Mouse (Mus musculus) hindbrain, embryonic 16.5 days (tissue): Measurements from ENCODE around the gene Wnt5b. TPM values are rescaled to one million over a fixed set of nuclear protein-coding genes. Genes with fewer than 3 reads are reported as not detected.

Source experiments
- ATAC-seq: fragments of 200-750 bp; cut with Nextera tagmentation; 2 replicates; pipeline ENCODE4 v1.8.0; 2017; ENCODE audit warnings: moderate TSS enrichment, moderate library complexity
- H3K27ac ChIP-seq: fragments of 300-500 bp; sonication (generic); 2 replicates; pipeline ENCODE4 v1.5.1; 2014; ENCODE audit warnings: low read depth, mild to moderate bottlenecking, control low read depth, low read length, moderate library complexity
- H3K27me3 ChIP-seq: fragments of 300-500 bp; sonication (generic); replicated peaks from 2 replicates; pipeline ENCODE4 v1.6.1; 2014; ENCODE audit warnings: low read length; ENCODE audit not compliant: control insufficient read depth, insufficient read depth
- H3K36me3 ChIP-seq: fragments of 300-500 bp; sonication (generic); 2 replicates; pipeline ENCODE4 v1.6.1; 2014; ENCODE audit warnings: mild to moderate bottlenecking, low read length, moderate library complexity, mixed read lengths; ENCODE audit not compliant: control insufficient read depth, insufficient read depth
- H3K4me1 ChIP-seq: fragments of 300-500 bp; sonication (generic); 2 replicates; pipeline ENCODE4 v1.6.1; 2014; ENCODE audit warnings: low read depth, low read length; ENCODE audit not compliant: control insufficient read depth, insufficient read depth
- H3K4me2 ChIP-seq: fragments of 300-500 bp; sonication (generic); 2 replicates; pipeline ENCODE4 v1.6.1; 2014; ENCODE audit warnings: mild to moderate bottlenecking, low read length, control low read depth, moderate library complexity
- H3K4me3 ChIP-seq: fragments of 300-500 bp; sonication (generic); 2 replicates; pipeline ENCODE4 v1.5.1; 2014; ENCODE audit warnings: mild to moderate bottlenecking, low read length, control low read depth, moderate library complexity
- H3K9ac ChIP-seq: fragments of 300-500 bp; sonication (generic); 2 replicates; pipeline ENCODE4 v1.6.1; 2014; ENCODE audit warnings: low read depth, mild to moderate bottlenecking, control low read depth, low read length, moderate library complexity
- H3K9me3 ChIP-seq: fragments of 300-500 bp; sonication (generic); 2 replicates; pipeline ENCODE4 v1.6.1; 2014; ENCODE audit warnings: mild to moderate bottlenecking, low read length, moderate library complexity; ENCODE audit not compliant: control insufficient read depth
- WGBS: fragments of 180-500 bp; shearing (Covaris S2); extraction: QIAGEN DNeasy Blood & Tissue Kit; methylation state at CpG from one replicate; pipeline ENCODE4 v1.1.7; 2014; 5-methylcytosine and 5-hydroxymethylcytosine counted together
- polyA plus RNA-seq: library from polyadenylated mRNA; unstranded; fragments of >200 nt; fragmentation: Nextera tagmentation; extraction: Ambion mirVana; gene quantifications from 2 replicates; pipeline ENCODE4 v1.2.1, GENCODE M21; 2015

Wnt5b gene
- polyA plus RNA-seq, 1 experiment from 2014 or later: 4.1 TPM

DNA sequence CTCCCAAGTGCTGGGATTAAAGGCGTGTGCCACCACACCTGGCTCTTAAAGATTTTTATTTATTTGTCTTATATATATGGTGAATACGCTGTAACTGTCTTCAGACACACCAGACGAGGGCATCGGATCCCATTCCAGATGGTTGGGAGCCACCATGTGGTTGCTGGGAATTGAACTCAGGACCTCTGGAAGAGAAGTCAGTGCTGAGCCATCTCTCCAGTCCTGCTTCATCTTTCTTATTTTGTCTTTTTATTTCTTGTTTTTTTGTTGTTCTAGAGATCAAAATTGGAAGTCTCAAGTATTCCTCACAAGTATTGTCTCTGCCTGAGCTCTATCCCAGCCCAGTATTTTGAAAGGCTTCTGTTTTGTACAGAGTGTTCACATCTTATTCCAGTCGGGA, 123.8 kb downstream of the Wnt5b start:
- Histone ChIP-seq H3K27ac (no peak overlapping the region), H3K4me3 (no peak overlapping the region), H3K9ac (no peak overlapping the region), H3K36me3 (no peaks in the 10 kb centered on the region), H3K4me2 (no peak overlapping the region), H3K27me3 (no peaks in the 10 kb centered on the region), H3K9me3 (no peaks in the 10 kb centered on the region), H3K4me1 (peaks cover 4% of the 10 kb centered on the region)
- ATAC-seq: no peak
- whole genome bisulfite sequencing: 92% methylated on average over 5 of the region's 5 CpGs

DNA sequence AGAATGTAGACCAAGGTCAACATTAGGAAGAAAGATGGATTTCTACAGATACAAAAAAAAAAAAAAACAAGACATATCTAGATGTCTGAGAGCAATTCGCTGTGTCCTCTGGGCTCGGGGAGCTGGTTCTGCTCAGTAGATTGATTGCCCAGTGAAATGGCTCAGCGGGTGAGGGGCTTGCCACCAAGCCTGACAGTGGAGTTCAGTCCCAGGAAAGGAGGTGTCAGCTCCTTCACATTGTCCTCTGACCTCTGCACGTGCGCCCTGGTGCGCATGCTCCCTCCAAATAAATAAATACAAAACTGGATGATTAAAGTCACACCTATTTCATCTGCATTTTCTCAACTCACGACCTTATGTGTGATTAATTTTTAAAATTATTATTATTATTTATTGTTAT, 124.7 kb downstream of the Wnt5b start:
- H3K27ac ChIP-seq: no peak overlapping the region
- peaks cover 4% of the 10 kb centered on the region for H3K4me1 ChIP-seq
- H3K27me3 ChIP-seq: no peaks in the 10 kb centered on the region
- H3K9ac ChIP-seq: no peak overlapping the region
- H3K4me3 ChIP-seq: no peak overlapping the region
- H3K4me2 ChIP-seq: no peak overlapping the region
- no peaks in the 10 kb centered on the region for H3K9me3 ChIP-seq
- H3K36me3 ChIP-seq: no peaks in the 10 kb centered on the region
- whole genome bisulfite sequencing: 24% methylated on average over 7 of the region's 7 CpGs
- no peak for ATAC-seq

DNA sequence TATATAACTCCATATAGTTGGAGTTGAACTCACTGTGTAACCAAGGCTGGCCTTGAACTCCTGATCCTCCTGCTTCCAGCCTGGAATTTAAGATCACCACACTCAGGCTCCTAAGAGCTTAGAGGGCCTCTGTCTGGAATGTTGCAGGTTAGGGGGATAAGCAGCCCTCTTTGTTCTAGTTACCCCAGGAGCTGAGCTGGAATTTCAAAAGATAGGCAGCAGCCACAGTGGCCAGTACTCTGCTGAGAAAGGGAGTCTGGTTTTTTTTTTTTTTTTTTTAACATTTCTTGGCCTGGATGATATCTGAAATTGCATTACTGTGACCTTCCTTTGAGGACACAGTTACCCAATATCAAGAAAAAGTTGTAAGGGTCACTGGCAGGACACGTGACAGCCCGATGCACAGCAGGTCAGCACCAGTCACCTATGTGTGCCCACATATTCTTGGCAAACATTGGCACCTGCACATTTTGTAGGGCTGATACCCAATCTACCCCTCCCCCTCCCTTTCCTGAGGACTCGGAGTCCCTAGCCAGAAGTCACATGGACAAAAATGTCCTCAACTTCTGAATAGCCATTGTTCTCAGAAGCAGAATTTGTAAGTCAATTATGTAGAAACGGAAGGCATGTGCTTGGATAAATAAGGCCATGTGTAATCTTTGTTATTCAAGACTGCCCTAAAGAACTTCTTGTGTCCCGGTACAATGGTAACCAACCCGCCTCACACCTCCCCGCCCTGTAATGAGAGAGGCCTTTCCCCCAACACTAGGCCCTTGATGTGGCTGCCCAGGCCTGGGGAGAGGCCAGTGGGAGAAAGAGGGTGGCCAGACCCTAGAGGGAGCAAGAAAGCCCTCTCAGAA, 125.5 kb downstream of the Wnt5b start:
- H3K9me3 ChIP-seq: no peaks in the 10 kb centered on the region
- peak; percentile 78 for ATAC-seq

DNA sequence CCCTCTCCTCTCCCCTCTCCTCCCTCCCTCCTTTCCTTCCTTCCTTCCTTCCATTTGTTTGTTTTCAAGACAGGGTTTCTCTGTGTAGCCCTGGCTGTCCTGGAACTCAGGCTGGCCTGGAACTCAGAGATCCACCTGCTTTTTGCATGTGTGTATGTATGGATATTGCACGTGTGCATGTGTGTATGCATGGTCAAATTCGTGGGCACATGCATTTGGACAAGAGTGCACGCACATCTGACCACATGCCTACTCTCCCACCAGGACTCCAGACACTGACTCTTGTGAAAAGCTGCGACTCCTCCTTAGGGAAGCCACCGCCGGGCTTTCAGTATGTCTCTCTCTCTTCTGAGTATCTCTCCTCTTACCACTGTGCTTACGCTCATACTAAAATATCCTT, 126.3 kb downstream of the Wnt5b start:
- no peak overlapping the region for H3K27ac ChIP-seq
- H3K4me3 ChIP-seq: no peak overlapping the region
- H3K9me3 ChIP-seq: no peaks in the 10 kb centered on the region
- WGBS: 54% methylated on average over 7 of the region's 7 CpGs
- no peak overlapping the region for H3K9ac ChIP-seq
- peaks cover 4% of the 10 kb centered on the region for H3K4me1 ChIP-seq
- ATAC-seq: no peak
- H3K27me3 ChIP-seq: no peaks in the 10 kb centered on the region
- H3K4me2 ChIP-seq: no peak overlapping the region
- H3K36me3 ChIP-seq: no peaks in the 10 kb centered on the region

More for the DNA sequence above, 125.5 kb downstream of the Wnt5b start:
- 14% methylated on average over 7 of the region's 7 CpGs for WGBS
- Histone ChIP-seq H3K4me3 (no peak overlapping the region), H3K36me3 (no peaks in the 10 kb centered on the region), H3K9ac (no peak overlapping the region), H3K4me2 (no peak overlapping the region), H3K4me1 (peaks cover 4% of the 10 kb centered on the region), H3K27ac (0 out of 2 replicates have a peak overlapping the region, but pooled peaks have one; percentile 51), H3K27me3 (no peaks in the 10 kb centered on the region)

DNA sequence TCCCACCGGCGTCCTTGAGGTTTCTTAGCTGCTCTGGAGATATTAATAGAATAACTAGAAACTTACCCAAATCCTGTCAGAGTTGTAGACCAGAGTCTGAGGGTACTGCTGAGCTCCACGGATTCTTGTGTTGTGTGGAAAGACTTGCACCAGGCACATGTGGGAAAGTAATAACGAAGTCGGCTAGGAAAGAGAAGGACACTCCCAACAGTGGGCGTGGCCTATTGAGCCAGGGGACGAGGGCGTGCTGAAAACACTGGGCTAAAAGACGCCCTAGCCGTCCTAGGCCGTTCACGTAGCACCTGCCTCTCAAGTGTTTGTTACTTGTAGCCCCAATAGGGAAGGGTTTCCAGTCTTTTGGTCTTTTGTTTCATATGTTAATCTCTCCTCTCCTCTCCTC, 126.8 kb downstream of the Wnt5b start, which contains the start of gene Adipor2:
TSS of gene Adipor2 (minus strand) at position 351 of the 400 bp plus-strand sequence.
- H3K4me2 ChIP-seq: peak within 1 kb of the TSS; percentile 33
- H3K4me3 ChIP-seq: no peak within 1 kb of the TSS
- H3K9me3 ChIP-seq: no peaks in the 10 kb centered on the region
- no peaks in the 10 kb centered on the region for H3K36me3 ChIP-seq
- 6% methylated on average over 12 of the region's 12 CpGs for WGBS
- no peak for ATAC-seq
- peaks cover 4% of the 10 kb centered on the region for H3K4me1 ChIP-seq
- no peak within 1 kb of the TSS for H3K27ac ChIP-seq
- H3K27me3 ChIP-seq: no peaks in the 10 kb centered on the region
- H3K9ac ChIP-seq: no peak within 1 kb of the TSS

DNA sequence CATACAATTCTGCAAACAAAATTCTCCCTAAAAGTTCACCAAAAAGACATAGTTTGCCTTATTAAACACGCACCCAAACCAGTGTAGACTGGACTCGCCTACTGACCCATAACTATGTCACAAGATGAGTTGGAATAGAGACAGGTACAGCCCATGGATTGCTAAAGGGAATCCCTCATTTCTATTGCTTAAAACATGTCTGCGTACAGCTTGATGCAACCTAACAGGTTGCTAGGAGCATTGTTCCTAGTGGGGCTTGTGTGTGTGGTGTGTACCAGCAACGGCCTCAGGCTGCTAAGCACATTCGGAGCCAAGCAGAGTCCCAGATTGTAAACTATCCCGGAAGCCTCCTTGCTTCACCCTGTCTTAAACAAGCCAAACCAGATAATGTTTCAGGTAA, 127.5 kb downstream of the Wnt5b start:
- peaks cover 4% of the 10 kb centered on the region for H3K4me1 ChIP-seq
- WGBS: 67% methylated on average over 6 of the region's 6 CpGs
- no peak overlapping the region for H3K4me2 ChIP-seq
- H3K36me3 ChIP-seq: no peaks in the 10 kb centered on the region
- no peaks in the 10 kb centered on the region for H3K27me3 ChIP-seq
- H3K9ac ChIP-seq: no peak overlapping the region
- no peak overlapping the region for H3K27ac ChIP-seq
- no peaks in the 10 kb centered on the region for H3K9me3 ChIP-seq
- ATAC-seq: no peak
- H3K4me3 ChIP-seq: no peak overlapping the region

DNA sequence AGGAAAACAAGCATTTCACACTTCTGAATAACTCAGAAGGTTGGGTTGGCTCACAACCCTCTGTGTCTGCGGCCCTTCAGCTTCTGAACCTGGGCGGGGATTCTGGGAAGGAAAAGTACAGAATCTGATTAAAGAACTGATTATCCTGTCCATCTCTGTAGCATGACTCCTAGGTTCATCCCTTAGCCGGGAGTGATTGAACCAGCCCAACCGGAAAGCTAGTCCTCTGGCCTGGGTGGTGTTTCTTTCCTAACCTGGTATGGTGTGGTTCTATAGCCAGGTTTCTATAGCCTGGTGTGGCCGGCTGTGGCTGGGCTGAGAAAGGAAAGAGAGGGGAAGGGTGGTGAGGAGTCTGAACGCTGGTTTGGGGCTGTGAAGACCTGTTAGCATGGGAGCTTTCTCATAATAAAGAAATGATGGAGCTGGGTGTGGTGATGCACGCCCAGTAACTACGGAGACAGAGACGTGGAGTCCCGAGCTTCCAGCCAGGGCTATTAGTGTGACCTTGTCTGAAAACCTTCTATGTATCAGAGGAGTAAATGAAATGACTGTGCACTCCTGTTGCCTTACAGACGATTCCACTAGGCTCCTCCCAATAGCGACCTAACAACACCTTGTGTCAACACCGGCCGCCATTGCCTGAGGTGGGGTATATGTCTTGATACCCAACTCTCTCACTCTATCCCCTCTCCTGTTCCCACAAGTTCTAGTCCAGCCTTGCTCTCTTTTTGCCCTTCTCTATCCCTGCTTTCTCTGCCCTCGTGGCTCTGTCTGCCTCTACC, 129.7 kb downstream of the Wnt5b start:
- no peak overlapping the region for H3K9ac ChIP-seq
- ATAC-seq: no peak
- no peaks in the 10 kb centered on the region for H3K27me3 ChIP-seq
- WGBS: 91% methylated on average over 15 of the region's 15 CpGs
- no peaks in the 10 kb centered on the region for H3K36me3 ChIP-seq
- no peak overlapping the region for H3K4me3 ChIP-seq
- no peaks in the 10 kb centered on the region for H3K9me3 ChIP-seq
- H3K4me2 ChIP-seq: no peak overlapping the region
- H3K27ac ChIP-seq: no peak overlapping the region
- peaks cover 4% of the 10 kb centered on the region for H3K4me1 ChIP-seq

DNA sequence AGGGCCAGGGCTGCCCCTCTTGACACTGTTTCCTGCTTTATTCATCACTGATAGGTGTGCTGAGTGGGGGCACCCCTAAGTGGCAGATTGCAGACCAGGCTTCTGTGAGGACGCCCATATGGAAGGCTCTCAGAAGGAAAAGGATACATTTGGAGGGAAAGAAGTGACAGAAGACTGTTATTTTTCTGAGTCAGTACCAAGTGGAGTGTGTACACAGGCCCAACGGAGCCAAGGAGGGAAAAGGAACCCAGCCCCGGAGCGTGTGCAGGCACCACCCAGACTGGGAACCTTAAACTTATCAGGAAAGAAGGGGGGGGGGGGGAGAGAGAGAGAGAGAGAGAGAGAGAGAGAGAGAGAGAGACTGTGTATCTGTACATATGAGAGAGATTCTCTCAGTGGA, 131.6 kb downstream of the Wnt5b start:
- no peaks in the 10 kb centered on the region for H3K36me3 ChIP-seq
- peaks cover 4% of the 10 kb centered on the region for H3K4me1 ChIP-seq
- H3K9ac ChIP-seq: no peak overlapping the region
- H3K9me3 ChIP-seq: no peaks in the 10 kb centered on the region
- no peak overlapping the region for H3K27ac ChIP-seq
- no peak for ATAC-seq
- no peak overlapping the region for H3K4me3 ChIP-seq
- WGBS: 93% methylated on average over 4 of the region's 4 CpGs
- no peaks in the 10 kb centered on the region for H3K27me3 ChIP-seq
- no peak overlapping the region for H3K4me2 ChIP-seq

DNA sequence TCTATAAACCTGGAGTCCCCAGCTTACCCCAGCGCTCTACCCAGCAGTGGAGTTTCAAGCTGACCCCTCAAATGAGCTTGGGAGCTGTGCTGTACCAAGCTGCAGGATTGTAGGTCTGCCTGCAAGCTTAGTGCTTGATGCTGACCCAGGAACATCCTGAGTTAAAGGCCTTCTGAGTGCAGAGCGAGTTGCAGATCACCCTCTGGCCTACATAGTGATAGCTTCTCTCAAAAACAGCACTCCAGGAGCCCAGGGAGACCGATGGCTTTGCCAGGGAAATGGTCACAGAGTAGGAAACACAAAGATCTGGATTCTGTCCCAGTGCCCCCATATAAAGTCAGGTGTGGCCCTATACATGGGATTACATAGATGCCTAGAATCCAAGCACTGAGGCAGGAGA, 132.6 kb downstream of the Wnt5b start:
- Histone ChIP-seq H3K9me3 (no peaks in the 10 kb centered on the region), H3K4me2 (no peak overlapping the region), H3K27ac (no peak overlapping the region), H3K4me3 (no peak overlapping the region), H3K27me3 (no peaks in the 10 kb centered on the region), H3K4me1 (no peaks in the 10 kb centered on the region), H3K9ac (no peak overlapping the region), H3K36me3 (no peaks in the 10 kb centered on the region)
- no peak for ATAC-seq
- 92% methylated on average over 3 of the region's 3 CpGs for WGBS
